ENCODE assay signal across 11 mouse cellular contexts in genomic region chr13:63280344-63280743, GRCm38 (mm10).
A peak's percentile ranks its signal among the peaks of the same experiment; 100 is the strongest.
DNase-seq lines count a peak whose midpoint lies in the region; ATAC-seq and TF ChIP-seq lines count a peak whose summit lies in the region.
"Had no signal": no experiment of that assay in that cellular context is flagged by ENCODE, and none has a peak within 500 bp of the region (broad histone marks: within the 10 kb centered on the region; RNA-seq: fewer than 3 reads in every experiment).

No protein-coding gene starts in this region.

- DNase-seq in heart, adult 8-10 months (ENCODE audit: low spot score), result no peak
- no peak for DNase-seq in thymus, postnatal 4 days
- DNase-seq in cerebellum, adult 11-12 months, result no peak
- DNase-seq: liver, embryonic 13.5 days; thymus, postnatal 36 days had no signal

- WGBS in heart, embryonic 15.5 days, result 31% methylated on average over 3 of the region's 3 CpGs
- WGBS in midbrain, embryonic 13.5 days, result 47% methylated on average over 3 of the region's 3 CpGs
- WGBS in midbrain, embryonic 16.5 days, result 42% methylated on average over 3 of the region's 3 CpGs
- WGBS in intestine, postnatal 0 days, result 23% methylated on average over 3 of the region's 3 CpGs
- 17% methylated on average over 3 of the region's 3 CpGs for whole genome bisulfite sequencing in stomach, embryonic 15.5 days

- H3K4me2 ChIP-seq in heart, embryonic 15.5 days, result peak overlapping the region; percentile 47; the same call in 1 of the 2 replicates
- no peak overlapping the region for H3K4me2 ChIP-seq in midbrain, embryonic 13.5 days (replicated peaks)
- H3K4me2 ChIP-seq in midbrain, embryonic 16.5 days (ENCODE audit: low read length), result no peak overlapping the region
- H3K4me2 ChIP-seq in intestine, postnatal 0 days (replicated peaks; ENCODE audit: low read depth), result peak overlapping the region; percentile 70
- H3K4me2 ChIP-seq in stomach, embryonic 15.5 days, result peak overlapping the region; percentile 37
- H3K4me2 ChIP-seq: liver, embryonic 13.5 days had no signal

- H3K9me3 ChIP-seq in heart, embryonic 15.5 days (replicated peaks), result no peaks in the 10 kb centered on the region
- H3K9me3 ChIP-seq in midbrain, embryonic 13.5 days, result no peaks in the 10 kb centered on the region
- H3K9me3 ChIP-seq in midbrain, embryonic 16.5 days (replicated peaks; ENCODE audit: control insufficient read depth, low read length, poor library complexity, severe bottlenecking), result no peaks in the 10 kb centered on the region
- H3K9me3 ChIP-seq in intestine, postnatal 0 days (ENCODE audit: control insufficient read depth), result no peaks in the 10 kb centered on the region
- H3K9me3 ChIP-seq in stomach, embryonic 15.5 days, result no peaks in the 10 kb centered on the region
- H3K9me3 ChIP-seq: liver, embryonic 13.5 days had no signal

- H3K27me3 ChIP-seq in heart, embryonic 15.5 days, result no peaks in the 10 kb centered on the region
- H3K27me3 ChIP-seq in midbrain, embryonic 13.5 days, result peaks cover 19% of the 10 kb centered on the region; the same call in 1 of the 2 replicates
- no peaks in the 10 kb centered on the region; the same call in 1 of the 2 replicates for H3K27me3 ChIP-seq in midbrain, embryonic 16.5 days (ENCODE audit: control insufficient read depth, insufficient read depth, low read depth, low read length)
- no peaks in the 10 kb centered on the region for H3K27me3 ChIP-seq in intestine, postnatal 0 days (replicated peaks; ENCODE audit: control insufficient read depth, insufficient read depth, low read length)
- no peaks in the 10 kb centered on the region for H3K27me3 ChIP-seq in stomach, embryonic 15.5 days (replicated peaks)
- H3K27me3 ChIP-seq: CH12.LX; liver, embryonic 13.5 days had no signal

- H3K4me1 ChIP-seq in heart, embryonic 15.5 days (replicated peaks), result peaks cover 68% of the 10 kb centered on the region
- peaks cover 24% of the 10 kb centered on the region for H3K4me1 ChIP-seq in midbrain, embryonic 13.5 days (replicated peaks)
- no peaks in the 10 kb centered on the region; the same call in 1 of the 2 replicates for H3K4me1 ChIP-seq in midbrain, embryonic 16.5 days (ENCODE audit: control insufficient read depth, insufficient read depth, low read length)
- peaks cover 24% of the 10 kb centered on the region for H3K4me1 ChIP-seq in intestine, postnatal 0 days (replicated peaks; ENCODE audit: control insufficient read depth, insufficient read depth, low read length)
- peaks cover 41% of the 10 kb centered on the region for H3K4me1 ChIP-seq in stomach, embryonic 15.5 days

- H3K9ac ChIP-seq in heart, embryonic 15.5 days, result no peak overlapping the region
- no peak overlapping the region for H3K9ac ChIP-seq in midbrain, embryonic 13.5 days (replicated peaks)
- no peak overlapping the region for H3K9ac ChIP-seq in midbrain, embryonic 16.5 days (ENCODE audit: low read depth, low read length)
- H3K9ac ChIP-seq in intestine, postnatal 0 days (ENCODE audit: low read depth, low read length), result no peak overlapping the region
- no peak overlapping the region for H3K9ac ChIP-seq in stomach, embryonic 15.5 days
- H3K9ac ChIP-seq: liver, embryonic 13.5 days had no signal

- H3K36me3 ChIP-seq in heart, embryonic 15.5 days, result peaks cover 19% of the 10 kb centered on the region; the same call in 1 of the 2 replicates
- peaks cover 8% of the 10 kb centered on the region; the same call in 1 of the 2 replicates for H3K36me3 ChIP-seq in midbrain, embryonic 13.5 days
- no peaks in the 10 kb centered on the region for H3K36me3 ChIP-seq in midbrain, embryonic 16.5 days (ENCODE audit: control insufficient read depth, insufficient read depth, low read length)
- H3K36me3 ChIP-seq in intestine, postnatal 0 days (ENCODE audit: control insufficient read depth, insufficient read depth), result peaks cover 18% of the 10 kb centered on the region
- peaks cover 20% of the 10 kb centered on the region for H3K36me3 ChIP-seq in stomach, embryonic 15.5 days

- peak; percentile 48 for ATAC-seq in heart, embryonic 15.5 days (replicated peaks; ENCODE audit: insufficient number of reproducible peaks, insufficient read depth, low FRiP score, low read depth)
- ATAC-seq in midbrain, embryonic 13.5 days, result peak; percentile 45; the same call in 1 of the 2 replicates
- ATAC-seq in midbrain, embryonic 16.5 days, result no peak
- ATAC-seq in intestine, postnatal 0 days, result no peak
- no peak; the same call in 1 of the 2 replicates for ATAC-seq in stomach, embryonic 15.5 days (ENCODE audit: insufficient read depth, low FRiP score, low read depth)

- H3K27ac ChIP-seq in heart, embryonic 15.5 days, result no peak overlapping the region; the same call in 1 of the 2 replicates
- H3K27ac ChIP-seq in midbrain, embryonic 13.5 days, result no peak overlapping the region
- H3K27ac ChIP-seq in midbrain, embryonic 16.5 days (ENCODE audit: low read length), result no peak overlapping the region
- H3K27ac ChIP-seq in intestine, postnatal 0 days (ENCODE audit: low read depth, low read length), result no peak overlapping the region
- peak overlapping the region; percentile 58 for H3K27ac ChIP-seq in stomach, embryonic 15.5 days
- H3K27ac ChIP-seq: liver, embryonic 13.5 days had no signal

- TF ChIP-seq CTCF in intestine, postnatal 0 days (IDR thresholded peaks at IDR 0.05; ENCODE audit: low read depth), result no peak

- no peak overlapping the region for H3K4me3 ChIP-seq in heart, embryonic 15.5 days
- no peak overlapping the region for H3K4me3 ChIP-seq in midbrain, embryonic 13.5 days (replicated peaks)
- no peak overlapping the region for H3K4me3 ChIP-seq in midbrain, embryonic 16.5 days (ENCODE audit: low read depth, low read length)
- H3K4me3 ChIP-seq in intestine, postnatal 0 days (ENCODE audit: low read depth, low read length), result no peak overlapping the region; the same call in 1 of the 2 replicates
- H3K4me3 ChIP-seq in stomach, embryonic 15.5 days (replicated peaks), result no peak overlapping the region
- H3K4me3 ChIP-seq: liver, embryonic 13.5 days had no signal

Comparison
In these comparisons a context has a peak if more than half of its experiments do, and no peak if none do; other contexts are left out.
1. ATAC-seq: peak in heart, embryonic 15.5 days (single experiment) and midbrain, embryonic 13.5 days (single experiment); none in midbrain, embryonic 16.5 days (single experiment), intestine, postnatal 0 days (single experiment) and stomach, embryonic 15.5 days (single experiment).
2. H3K4me2 ChIP-seq: peak in heart, embryonic 15.5 days (single experiment), intestine, postnatal 0 days (single experiment) and stomach, embryonic 15.5 days (single experiment); none in midbrain, embryonic 13.5 days (single experiment) and midbrain, embryonic 16.5 days (single experiment).